Mouse (Mus musculus) testis, postnatal 14 days (tissue): Measurements from ENCODE around the gene Arl5a.

Source experiments
- DNase-seq: peaks from one replicate; pipeline ENCODE4 v3.0.0; 2021; ENCODE audit warnings: low spot score

The Arl5a gene

DNA sequence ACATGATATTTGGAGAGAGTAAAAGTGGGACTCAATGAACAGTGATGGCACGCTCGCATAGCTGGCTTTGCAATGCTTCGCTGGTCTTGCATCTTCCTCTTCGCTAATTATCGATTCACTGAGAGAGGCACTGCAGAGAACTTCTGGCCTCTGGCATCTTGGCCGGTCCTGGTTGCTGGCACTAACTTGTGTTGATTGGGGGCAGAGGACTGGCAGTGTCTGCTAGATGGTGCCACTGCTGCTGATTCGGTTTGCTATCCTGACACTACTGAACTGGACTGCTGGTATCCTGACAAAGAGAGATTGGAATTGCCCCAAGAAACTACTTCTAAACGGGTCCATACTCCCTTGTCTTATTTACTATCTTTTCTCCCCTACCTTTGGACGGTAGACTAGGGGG is 63.6 kb downstream of the Arl5a start:
- DNase-seq, result no peak

GRCm38 (mm10) chr2:52359722-52360121 is 65.0 kb downstream of the Arl5a start:
- DNase-seq, result no peak

DNA sequence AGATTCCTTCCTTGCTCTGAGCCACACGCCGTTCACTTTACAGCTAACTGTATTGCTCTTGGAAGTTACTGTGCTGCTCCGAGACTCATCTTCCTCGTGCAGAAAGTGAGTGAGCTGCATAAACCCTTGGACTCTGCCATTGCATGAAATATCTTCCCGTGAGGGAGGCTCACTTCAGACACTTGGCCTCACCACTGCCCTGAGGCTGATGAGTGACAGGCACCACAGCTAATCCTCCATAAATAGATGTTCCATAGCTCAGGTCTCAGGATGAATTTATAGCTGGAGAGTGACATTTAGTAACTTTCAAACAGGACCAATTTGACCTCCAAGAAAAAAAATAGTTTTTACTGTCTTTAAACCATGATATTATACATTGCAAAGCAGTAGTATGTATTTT is 66.5 kb downstream of the Arl5a start:
- no peak for DNase-seq

- DNase-seq, result no peak
Observed at GRCm38 (mm10) chr2:52351029-52351428, 73.7 kb downstream of the Arl5a start.
